Mouse (Mus musculus): ENCODE results near the gene Samt4.
"Not testable (repeated sequence)": the region's sequence is repeated elsewhere in the genome, so short reads cannot be mapped to it uniquely, and the experiment has no call there.

The Samt4 gene

GRCm38 (mm10) chrX:154481702-154482101, at the start of gene Samt4:
Gene Samt4, plus strand, starts transcription at chrX:154482002.
- no peak for DNase-seq (ENCODE audit: low read depth, low spot score)

GRCm38 (mm10) chrX:154443696-154444095, 38.1 kb upstream of the Samt4 start:
- DNase-seq (ENCODE audit: low read depth, low spot score), result not testable (repeated sequence)

- not testable (repeated sequence) for DNase-seq (ENCODE audit: low read depth, low spot score)
Observed at GRCm38 (mm10) chrX:154468386-154468785, 13.4 kb upstream of the Samt4 start.
